In the genomic region with DNA sequence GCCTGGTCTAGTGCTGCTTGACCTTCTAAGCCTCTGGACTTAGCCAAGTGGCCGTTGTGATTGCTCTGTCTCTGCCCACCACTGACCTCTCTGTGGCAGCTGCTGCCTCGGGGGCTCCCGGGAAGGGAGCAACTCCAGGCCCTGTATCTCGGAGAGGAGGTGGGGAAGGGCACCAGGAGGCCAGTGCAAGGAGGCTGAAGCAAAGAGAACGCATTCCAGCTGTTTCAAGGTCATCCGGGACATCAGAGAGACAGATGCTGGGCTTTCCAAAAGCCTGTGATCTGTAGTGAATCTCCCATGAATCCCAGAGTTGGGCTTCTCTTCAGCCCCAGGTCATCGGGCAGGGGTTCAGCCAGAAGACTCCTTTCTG, we compare ENCODE assay signal across 8 mouse cellular contexts. TPM values are rescaled to one million over a fixed set of nuclear protein-coding genes. Genes with fewer than 3 reads are reported as not detected.
DNase-seq lines count a peak whose midpoint lies in the region; ATAC-seq lines count a peak whose summit lies in the region.

No protein-coding gene starts in this region.

- no peaks in the 10 kb centered on the region for H3K27me3 ChIP-seq in kidney, embryonic 14.5 days (ENCODE audit: control insufficient read depth, insufficient read depth, low read length)
- H3K27me3 ChIP-seq in embryonic facial prominence, embryonic 12.5 days, result no peaks in the 10 kb centered on the region
- H3K27me3 ChIP-seq in neural tube, embryonic 11.5 days (ENCODE audit: control insufficient read depth, insufficient read depth, low read length), result no peaks in the 10 kb centered on the region

- peak overlapping the region; percentile 93 for H3K27ac ChIP-seq in kidney, embryonic 14.5 days (ENCODE audit: low read depth, low read length)
- peak overlapping the region; percentile 67 for H3K27ac ChIP-seq in embryonic facial prominence, embryonic 12.5 days
- H3K27ac ChIP-seq in neural tube, embryonic 11.5 days (ENCODE audit: low read depth, low read length), result peak overlapping the region; percentile 29

- no peaks in the 10 kb centered on the region for H3K36me3 ChIP-seq in kidney, embryonic 14.5 days (ENCODE audit: control insufficient read depth, insufficient read depth, low read length)
- H3K36me3 ChIP-seq in embryonic facial prominence, embryonic 12.5 days, result no peaks in the 10 kb centered on the region
- H3K36me3 ChIP-seq in neural tube, embryonic 11.5 days (ENCODE audit: control insufficient read depth, insufficient read depth, low read length), result no peaks in the 10 kb centered on the region

- H3K4me1 ChIP-seq in kidney, embryonic 14.5 days (ENCODE audit: control insufficient read depth, insufficient read depth, low read length), result peaks cover 35% of the 10 kb centered on the region
- H3K4me1 ChIP-seq in embryonic facial prominence, embryonic 12.5 days, result peaks cover 18% of the 10 kb centered on the region
- H3K4me1 ChIP-seq in neural tube, embryonic 11.5 days (ENCODE audit: control insufficient read depth, insufficient read depth, low read length), result peaks cover 7% of the 10 kb centered on the region; the same call in 1 of the 2 replicates

- no peaks in the 10 kb centered on the region for H3K9me3 ChIP-seq in kidney, embryonic 14.5 days (ENCODE audit: control insufficient read depth, low read length)
- no peaks in the 10 kb centered on the region for H3K9me3 ChIP-seq in embryonic facial prominence, embryonic 12.5 days
- no peaks in the 10 kb centered on the region for H3K9me3 ChIP-seq in neural tube, embryonic 11.5 days (ENCODE audit: control insufficient read depth, low read length)

- no peak overlapping the region for H3K9ac ChIP-seq in kidney, embryonic 14.5 days (ENCODE audit: low read depth, low read length)
- H3K9ac ChIP-seq in embryonic facial prominence, embryonic 12.5 days, result no peak overlapping the region
- H3K9ac ChIP-seq in neural tube, embryonic 11.5 days (ENCODE audit: low read length), result no peak overlapping the region

- no peak overlapping the region for H3K4me3 ChIP-seq in kidney, embryonic 14.5 days (ENCODE audit: low read length)
- no peak overlapping the region for H3K4me3 ChIP-seq in embryonic facial prominence, embryonic 12.5 days
- H3K4me3 ChIP-seq in neural tube, embryonic 11.5 days (ENCODE audit: low read depth, low read length), result no peak overlapping the region

- no peak for ATAC-seq in kidney, embryonic 14.5 days (ENCODE audit: low FRiP score, low TSS enrichment)
- no peak for ATAC-seq in embryonic facial prominence, embryonic 12.5 days (ENCODE audit: insufficient number of reproducible peaks, insufficient read depth, low FRiP score, low TSS enrichment)
- ATAC-seq in neural tube, embryonic 11.5 days (ENCODE audit: insufficient read depth, low FRiP score, low TSS enrichment), result no peak

- DNase-seq in kidney, adult 11 months, result no peak
- DNase-seq in kidney, postnatal 14 days, result peak; percentile 52
- peak; percentile 54 for DNase-seq in neural tube, embryonic 11.5 days (ENCODE audit: low spot score)
- no peak for DNase-seq in yolk sac, embryonic 10.5 days (ENCODE audit: low spot score)
- no peak for DNase-seq in adrenal gland, adult 18-20 months (ENCODE audit: low spot score in 2 of 2)
- no peak for DNase-seq in cerebellum, adult 9-11 months

- 9% methylated on average over 7 of the region's 7 CpGs for WGBS in kidney, embryonic 14.5 days
- 16% methylated on average over 7 of the region's 7 CpGs for WGBS in embryonic facial prominence, embryonic 12.5 days
- 13% methylated on average over 7 of the region's 7 CpGs for WGBS in neural tube, embryonic 11.5 days

- H3K4me2 ChIP-seq in kidney, embryonic 14.5 days (replicated peaks; ENCODE audit: low read depth, low read length), result no peak overlapping the region
- H3K4me2 ChIP-seq in embryonic facial prominence, embryonic 12.5 days (replicated peaks), result no peak overlapping the region
- no peak overlapping the region for H3K4me2 ChIP-seq in neural tube, embryonic 11.5 days (ENCODE audit: low read depth)

RNA-seq across cellular contexts. Expression of gene Zfp366, which starts 54.5 kb away (rescaled TPM):
- polyA plus RNA-seq in kidney, embryonic 14.5 days (2014; fragmentation: Nextera tagmentation; extraction: Ambion mirVana), result 0.83 and 1.6 TPM in 2 replicates
- polyA plus RNA-seq in embryonic facial prominence, embryonic 12.5 days (2016; fragmentation: Nextera tagmentation; extraction: Ambion mirVana), result 0.41 and 0.67 TPM in 2 replicates
- polyA plus RNA-seq in neural tube, embryonic 11.5 days (2014; fragmentation: Nextera tagmentation; extraction: Ambion mirVana), result 0.85 and 1.2 TPM in 2 replicates
- 1 to 10 TPM; 5.2 to 5.7 TPM for total RNA-seq in adrenal gland, adult 18-20 months (2021)

Comparison
In these comparisons a context has a peak if more than half of its experiments do, and no peak if none do; other contexts are left out.
1. DNase-seq: peak in kidney, postnatal 14 days (single experiment) and neural tube, embryonic 11.5 days (single experiment); none in kidney, adult 11 months (single experiment), yolk sac, embryonic 10.5 days (single experiment), adrenal gland, adult 18-20 months (0 of 2) and cerebellum, adult 9-11 months (single experiment).
2. H3K27ac ChIP-seq: peak in every context shown above with its lines; median percentile 93 in kidney, embryonic 14.5 days; 67 in embryonic facial prominence, embryonic 12.5 days; 29 in neural tube, embryonic 11.5 days.